Mouse (Mus musculus): ENCODE measurements around the gene Acoxl. TPM values are rescaled to one million over a fixed set of nuclear protein-coding genes. Genes with fewer than 3 reads are reported as not detected.

The Acoxl gene
- polyA plus RNA-seq, 1 experiment from 2014 or later = 0.12 TPM

DNA sequence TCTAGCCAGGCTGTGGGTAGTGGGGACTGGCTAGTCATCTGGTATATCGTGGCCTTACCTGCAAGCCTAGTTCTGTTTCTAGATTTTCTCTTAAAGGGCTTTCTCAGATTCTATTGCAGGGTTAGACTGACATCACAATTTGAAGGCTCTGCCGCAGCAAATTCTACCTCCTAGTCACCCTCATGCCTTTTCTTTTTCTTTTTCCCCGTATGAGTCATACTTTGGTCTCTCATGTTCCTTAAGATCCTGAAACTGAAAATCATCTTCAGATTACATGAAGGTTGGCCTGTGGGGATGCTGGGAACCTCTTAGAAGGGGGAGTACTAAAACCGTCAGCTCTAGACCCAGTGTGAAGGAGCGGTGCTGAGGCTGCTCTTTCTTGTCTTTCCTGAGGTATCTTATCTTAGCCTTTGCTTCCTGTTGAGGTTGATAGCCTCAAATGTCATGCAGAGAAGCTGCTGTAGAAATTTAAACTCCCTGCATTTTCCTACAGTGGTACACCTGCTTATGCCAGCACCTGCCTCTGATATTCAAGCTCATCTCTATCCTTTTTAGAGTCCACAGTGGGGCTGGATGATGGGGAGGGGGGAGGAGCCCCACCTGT, 84.5 kb downstream of the Acoxl start:
- ATAC-seq (replicated peaks; ENCODE audit: low FRiP score) (no peak), DNase-seq (ENCODE audit: low spot score) (no peak)
- H3K4me2 ChIP-seq (ENCODE audit: low read depth, low read length, severe bottlenecking) = no peak overlapping the region
- 81% methylated on average over 5 of the region's 5 CpGs for WGBS
- no peak overlapping the region for H3K27ac ChIP-seq (ENCODE audit: low read depth, low read length)
- H3K36me3 ChIP-seq (ENCODE audit: control insufficient read depth, insufficient read depth, low read length) = no peaks in the 10 kb centered on the region
- H3K4me3 ChIP-seq (ENCODE audit: low read depth, low read length) = no peak overlapping the region
- no peaks in the 10 kb centered on the region for H3K9me3 ChIP-seq (ENCODE audit: control insufficient read depth, low read length)
- H3K9ac ChIP-seq (ENCODE audit: low read length) = no peak overlapping the region
- H3K4me1 ChIP-seq (replicated peaks; ENCODE audit: control insufficient read depth, insufficient read depth, low read length) = peaks cover 5% of the 10 kb centered on the region; the same call in 1 of the 2 replicates
- no peaks in the 10 kb centered on the region for H3K27me3 ChIP-seq (ENCODE audit: control insufficient read depth, insufficient read depth, low read length)

- Histone ChIP-seq H3K4me2 (ENCODE audit: low read depth, low read length, severe bottlenecking) (no peak overlapping the region), H3K4me3 (ENCODE audit: low read depth, low read length) (no peak overlapping the region), H3K9ac (ENCODE audit: low read length) (no peak overlapping the region), H3K9me3 (ENCODE audit: control insufficient read depth, low read length) (no peaks in the 10 kb centered on the region), H3K27me3 (ENCODE audit: control insufficient read depth, insufficient read depth, low read length) (no peaks in the 10 kb centered on the region), H3K36me3 (ENCODE audit: control insufficient read depth, insufficient read depth, low read length) (no peaks in the 10 kb centered on the region), H3K27ac (ENCODE audit: low read depth, low read length) (no peak overlapping the region), H3K4me1 (replicated peaks; ENCODE audit: control insufficient read depth, insufficient read depth, low read length) (peaks cover 8% of the 10 kb centered on the region; the same call in 1 of the 2 replicates)
- ATAC-seq (replicated peaks; ENCODE audit: low FRiP score) (no peak), DNase-seq (ENCODE audit: low spot score) (no peak)
- WGBS = 64% methylated on average over 9 of the region's 9 CpGs
These were observed 88.1 kb downstream of the Acoxl start for GRCm38 (mm10) chr2:127926679-127927324.

DNA sequence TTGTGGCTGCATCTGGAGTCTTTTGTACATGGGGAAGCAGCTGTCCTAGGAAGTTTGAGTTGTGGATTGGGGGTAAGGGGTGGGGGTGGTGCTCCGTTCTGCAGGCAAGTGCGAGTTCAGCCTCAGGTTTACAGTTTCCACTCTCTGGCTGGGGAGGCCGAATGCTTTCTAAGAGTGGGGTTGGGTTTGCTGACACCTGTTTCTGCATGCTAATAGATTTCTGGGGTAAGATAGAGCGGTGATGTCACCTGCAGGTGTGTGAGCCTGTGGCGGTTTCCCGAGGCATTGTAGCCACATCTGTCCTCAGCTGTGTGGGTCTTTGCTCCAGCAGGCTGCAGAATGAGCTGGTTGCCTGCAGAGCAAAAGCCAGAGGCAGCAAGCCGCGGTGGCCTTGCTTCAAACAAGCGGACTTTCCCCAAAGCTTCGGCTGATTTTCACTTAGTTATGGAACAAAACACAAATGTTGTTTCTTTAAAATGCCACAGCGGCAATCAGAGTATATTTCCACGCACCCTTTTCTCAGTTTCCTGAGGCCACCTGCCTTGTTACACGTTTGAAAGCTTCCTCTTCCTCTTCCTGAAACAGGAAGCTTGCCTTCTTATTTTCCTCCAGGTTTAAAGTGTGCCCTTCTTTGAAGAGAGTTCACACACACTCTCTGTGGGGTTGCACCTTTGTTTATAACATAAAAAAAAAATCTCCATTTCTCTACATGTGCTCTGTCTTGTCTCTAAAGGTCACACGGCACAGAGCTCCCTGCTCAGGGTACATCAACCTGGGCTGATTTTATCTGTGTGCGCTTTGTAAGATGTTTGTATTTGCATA, 89.0 kb downstream of the Acoxl start:
- 0 out of 2 replicates have a peak overlapping the region, but pooled peaks have one; percentile 15 for H3K4me2 ChIP-seq (ENCODE audit: low read depth, low read length, severe bottlenecking)
- H3K9ac ChIP-seq (ENCODE audit: low read length) = no peak overlapping the region
- DNase-seq (ENCODE audit: low spot score) (no peak), ATAC-seq (replicated peaks; ENCODE audit: low FRiP score) (no peak)
- no peaks in the 10 kb centered on the region for H3K36me3 ChIP-seq (ENCODE audit: control insufficient read depth, insufficient read depth, low read length)
- no peaks in the 10 kb centered on the region for H3K27me3 ChIP-seq (ENCODE audit: control insufficient read depth, insufficient read depth, low read length)
- no peak overlapping the region for H3K4me3 ChIP-seq (ENCODE audit: low read depth, low read length)
- WGBS = 33% methylated on average over 15 of the region's 15 CpGs
- peaks cover 8% of the 10 kb centered on the region; the same call in 1 of the 2 replicates for H3K4me1 ChIP-seq (replicated peaks; ENCODE audit: control insufficient read depth, insufficient read depth, low read length)
- H3K9me3 ChIP-seq (ENCODE audit: control insufficient read depth, low read length) = no peaks in the 10 kb centered on the region
- no peak overlapping the region for H3K27ac ChIP-seq (ENCODE audit: low read depth, low read length)

DNA sequence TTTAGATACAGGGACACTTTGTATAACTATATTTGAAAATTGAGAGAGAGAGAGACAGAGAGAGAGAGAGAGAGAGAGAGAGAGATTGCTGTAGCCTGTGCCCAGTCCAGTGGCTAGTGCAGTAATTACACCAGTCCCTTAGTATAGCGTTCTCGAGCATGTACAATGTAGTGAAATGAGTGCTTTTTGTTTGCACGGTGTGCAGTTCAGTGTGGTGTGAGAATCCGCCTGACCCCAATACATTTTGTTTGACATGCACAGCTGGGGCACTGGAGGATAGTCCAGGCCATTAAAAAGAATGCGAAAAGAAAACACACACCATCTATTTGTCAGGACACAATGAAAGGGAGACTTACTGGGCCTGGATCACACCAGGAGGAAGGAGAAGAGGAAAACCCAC, 89.6 kb downstream of the Acoxl start:
- no peak overlapping the region for H3K9ac ChIP-seq (ENCODE audit: low read length)
- H3K27me3 ChIP-seq (ENCODE audit: control insufficient read depth, insufficient read depth, low read length) = no peaks in the 10 kb centered on the region
- no peak overlapping the region for H3K4me3 ChIP-seq (ENCODE audit: low read depth, low read length)
- H3K9me3 ChIP-seq (ENCODE audit: control insufficient read depth, low read length) = no peaks in the 10 kb centered on the region
- 14% methylated on average over 5 of the region's 5 CpGs for WGBS
- ATAC-seq (replicated peaks; ENCODE audit: low FRiP score) (no peak), DNase-seq (ENCODE audit: low spot score) (no peak)
- H3K4me1 ChIP-seq (replicated peaks; ENCODE audit: control insufficient read depth, insufficient read depth, low read length) = peaks cover 8% of the 10 kb centered on the region; the same call in 1 of the 2 replicates
- no peak overlapping the region for H3K4me2 ChIP-seq (ENCODE audit: low read depth, low read length, severe bottlenecking)
- no peak overlapping the region for H3K27ac ChIP-seq (ENCODE audit: low read depth, low read length)
- H3K36me3 ChIP-seq (ENCODE audit: control insufficient read depth, insufficient read depth, low read length) = no peaks in the 10 kb centered on the region

- H3K9ac ChIP-seq (ENCODE audit: low read length) = no peak overlapping the region
- no peak overlapping the region for H3K4me2 ChIP-seq (ENCODE audit: low read depth, low read length, severe bottlenecking)
- H3K4me3 ChIP-seq (ENCODE audit: low read depth, low read length) = no peak overlapping the region
- no peaks in the 10 kb centered on the region for H3K27me3 ChIP-seq (ENCODE audit: control insufficient read depth, insufficient read depth, low read length)
- H3K9me3 ChIP-seq (ENCODE audit: control insufficient read depth, low read length) = no peaks in the 10 kb centered on the region
- DNase-seq (ENCODE audit: low spot score) = no peak
- no peaks in the 10 kb centered on the region for H3K36me3 ChIP-seq (ENCODE audit: control insufficient read depth, insufficient read depth, low read length)
- no peak overlapping the region for H3K27ac ChIP-seq (ENCODE audit: low read depth, low read length)
- peaks cover 8% of the 10 kb centered on the region; the same call in 1 of the 2 replicates for H3K4me1 ChIP-seq (replicated peaks; ENCODE audit: control insufficient read depth, insufficient read depth, low read length)
- ATAC-seq (replicated peaks; ENCODE audit: low FRiP score) = no peak
- WGBS = 56% methylated on average over 4 of the region's 4 CpGs
These were observed 90.2 kb downstream of the Acoxl start for GRCm38 (mm10) chr2:127928871-127929270.

GRCm38 (mm10) chr2:127929939-127930715, 91.5 kb downstream of the Acoxl start:
- Histone ChIP-seq H3K27ac (ENCODE audit: low read depth, low read length) (no peak overlapping the region), H3K4me2 (ENCODE audit: low read depth, low read length, severe bottlenecking) (no peak overlapping the region), H3K4me1 (replicated peaks; ENCODE audit: control insufficient read depth, insufficient read depth, low read length) (peaks cover 8% of the 10 kb centered on the region; the same call in 1 of the 2 replicates), H3K9ac (ENCODE audit: low read length) (no peak overlapping the region), H3K27me3 (ENCODE audit: control insufficient read depth, insufficient read depth, low read length) (no peaks in the 10 kb centered on the region), H3K4me3 (ENCODE audit: low read depth, low read length) (no peak overlapping the region), H3K9me3 (ENCODE audit: control insufficient read depth, low read length) (no peaks in the 10 kb centered on the region), H3K36me3 (ENCODE audit: control insufficient read depth, insufficient read depth, low read length) (no peaks in the 10 kb centered on the region)
- 58% methylated on average over 6 of the region's 6 CpGs for WGBS
- ATAC-seq (replicated peaks; ENCODE audit: low FRiP score) = no peak
- DNase-seq (ENCODE audit: low spot score) = no peak

- ATAC-seq (replicated peaks; ENCODE audit: low FRiP score) (no peak), DNase-seq (ENCODE audit: low spot score) (no peak)
- Histone ChIP-seq H3K9ac (ENCODE audit: low read length) (no peak overlapping the region), H3K4me2 (ENCODE audit: low read depth, low read length, severe bottlenecking) (no peak overlapping the region), H3K9me3 (ENCODE audit: control insufficient read depth, low read length) (no peaks in the 10 kb centered on the region), H3K27ac (ENCODE audit: low read depth, low read length) (no peak overlapping the region), H3K4me3 (ENCODE audit: low read depth, low read length) (no peak overlapping the region), H3K27me3 (ENCODE audit: control insufficient read depth, insufficient read depth, low read length) (no peaks in the 10 kb centered on the region), H3K36me3 (ENCODE audit: control insufficient read depth, insufficient read depth, low read length) (no peaks in the 10 kb centered on the region), H3K4me1 (replicated peaks; ENCODE audit: control insufficient read depth, insufficient read depth, low read length) (peaks cover 8% of the 10 kb centered on the region; the same call in 1 of the 2 replicates)
- WGBS = 84% methylated on average over 4 of the region's 4 CpGs
These were observed 92.9 kb downstream of the Acoxl start for GRCm38 (mm10) chr2:127931576-127931975.

DNA sequence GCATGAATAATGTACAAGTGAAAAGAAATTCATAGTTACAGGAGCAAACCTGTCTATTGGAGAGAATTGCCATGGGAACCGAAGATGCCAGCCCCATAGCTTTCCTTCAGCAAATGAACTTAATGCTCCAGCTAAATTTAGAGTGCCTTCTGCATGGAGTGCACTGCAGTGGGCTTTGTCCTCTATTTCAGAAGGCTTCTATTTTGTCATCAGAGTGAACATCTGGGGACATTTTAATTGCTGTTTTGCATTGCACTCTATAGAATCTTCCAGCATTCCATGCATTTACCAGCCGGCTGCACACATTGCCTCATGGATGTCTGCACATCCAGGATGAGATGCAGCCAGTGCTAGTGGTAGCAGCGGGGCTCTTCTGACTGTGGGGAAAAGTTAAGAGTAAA, 94.9 kb downstream of the Acoxl start:
- no peak for ATAC-seq (replicated peaks; ENCODE audit: low FRiP score)
- WGBS = 83% methylated on average over 3 of the region's 3 CpGs
- Histone ChIP-seq H3K9me3 (ENCODE audit: control insufficient read depth, low read length) (no peaks in the 10 kb centered on the region), H3K27me3 (ENCODE audit: control insufficient read depth, insufficient read depth, low read length) (no peaks in the 10 kb centered on the region), H3K36me3 (ENCODE audit: control insufficient read depth, insufficient read depth, low read length) (no peaks in the 10 kb centered on the region), H3K27ac (ENCODE audit: low read depth, low read length) (no peak overlapping the region), H3K4me3 (ENCODE audit: low read depth, low read length) (no peak overlapping the region), H3K9ac (ENCODE audit: low read length) (no peak overlapping the region), H3K4me1 (replicated peaks; ENCODE audit: control insufficient read depth, insufficient read depth, low read length) (peaks cover 1% of the 10 kb centered on the region; the same call in 1 of the 2 replicates), H3K4me2 (ENCODE audit: low read depth, low read length, severe bottlenecking) (no peak overlapping the region)
- no peak for DNase-seq (ENCODE audit: low spot score)
